Mouse (Mus musculus): Measurements from ENCODE around the gene Ly6g6f. TPM values are rescaled to one million over a fixed set of nuclear protein-coding genes. Genes with fewer than 3 reads are reported as not detected.

Gene Ly6g6f
- total RNA-seq, 2 experiments from 2014 or later: not detected

- peak; percentile 93 to 94 for DNase-seq
- intact Hi-C loops (cut with DNase I): loop anchor here (1.0 kb wide), 1 partner anchor 38 kb away; no protein-coding TSS in a partner anchor
Observed at GRCm38 (mm10) chr17:35058911-35059892, 26.2 kb downstream of the Ly6g6f start, which contains the start of gene Ddah2. TSS of gene Ddah2 (plus strand) at chr17:35059035.

GRCm38 (mm10) chr17:35058316-35058715 is 27.1 kb downstream of the Ly6g6f start:
- intact Hi-C loops (cut with DNase I): no loop called here
- DNase-seq: no peak

GRCm38 (mm10) chr17:35057090-35057489 is 28.3 kb downstream of the Ly6g6f start:
- DNase-seq: no peak
- intact Hi-C loops (cut with DNase I): no loop called here

GRCm38 (mm10) chr17:35055691-35056495 is 29.5 kb downstream of the Ly6g6f start:
- DNase-seq: no peak
- intact Hi-C loops (cut with DNase I): no loop called here

GRCm38 (mm10) chr17:35052271-35052798 is 33.1 kb downstream of the Ly6g6f start:
- no peak for DNase-seq
- intact Hi-C loops (cut with DNase I): no loop called here

- DNase-seq: peak; percentile 77 to 80
Observed at GRCm38 (mm10) chr17:35051156-35052086, 34.0 kb downstream of the Ly6g6f start.

GRCm38 (mm10) chr17:35050126-35050750 is 35.2 kb downstream of the Ly6g6f start:
- DNase-seq: peak; percentile 80 to 84
- intact Hi-C loops (cut with DNase I): no loop called here

More at GRCm38 (mm10) chr17:35051156-35052086, 34.0 kb downstream of the Ly6g6f start:
- intact Hi-C loops (cut with DNase I): no loop called here

GRCm38 (mm10) chr17:35049561-35050016 is 35.8 kb downstream of the Ly6g6f start, which contains the start of gene Clic1:
TSS of gene Clic1 (plus strand) at chr17:35049966.
- intact Hi-C loops (cut with DNase I): no loop called here
- peak; percentile 62 for DNase-seq

GRCm38 (mm10) chr17:35048932-35049440 is 36.4 kb downstream of the Ly6g6f start:
- intact Hi-C loops (cut with DNase I): no loop called here
- DNase-seq: no peak

GRCm38 (mm10) chr17:35048149-35048931 is 37.1 kb downstream of the Ly6g6f start:
- no peak for DNase-seq
- intact Hi-C loops (cut with DNase I): no loop called here

- DNase-seq: no peak
- intact Hi-C loops (cut with DNase I): no loop called here
Observed at GRCm38 (mm10) chr17:35047688-35048087, 37.7 kb downstream of the Ly6g6f start.

GRCm38 (mm10) chr17:35046681-35047455 is 38.5 kb downstream of the Ly6g6f start, which contains the start of gene Msh5:
TSS of gene Msh5 (minus strand) at chr17:35046745.
- intact Hi-C loops (cut with DNase I): loop anchor here (1.0 kb wide), 1 partner anchor 25 kb away; no protein-coding TSS in a partner anchor
- DNase-seq: peak; percentile 96 to 98

- intact Hi-C loops (cut with DNase I): loop anchor here (1.0 kb wide), 1 partner anchor 24 kb away; no protein-coding TSS in a partner anchor
Observed at GRCm38 (mm10) chr17:35045807-35046680, 39.4 kb downstream of the Ly6g6f start.

GRCm38 (mm10) chr17:35044904-35045806 is 40.3 kb downstream of the Ly6g6f start:
- no peak for DNase-seq
- intact Hi-C loops (cut with DNase I): no loop called here

More at GRCm38 (mm10) chr17:35045807-35046680, 39.4 kb downstream of the Ly6g6f start:
- DNase-seq: no peak

- intact Hi-C loops (cut with DNase I): no loop called here
- no peak for DNase-seq
Observed at GRCm38 (mm10) chr17:35043794-35044193, 41.6 kb downstream of the Ly6g6f start.
